Mouse (Mus musculus): ENCODE data around the gene Tent5b. TPM values are rescaled to one million over a fixed set of nuclear protein-coding genes. Genes with fewer than 3 reads are reported as not detected.

Gene Tent5b
- polyA plus RNA-seq, 1 experiment from 2014 or later = 1.5 TPM

GRCm38 (mm10) chr4:133448708-133449388 is 31.1 kb upstream of the Tent5b start:
- Histone ChIP-seq H3K4me2 (replicated peaks) (no peak overlapping the region), H3K9me3 (replicated peaks) (no peaks in the 10 kb centered on the region), H3K27me3 (no peaks in the 10 kb centered on the region), H3K27ac (no peak overlapping the region; the same call in 1 of the 2 replicates), H3K9ac (no peak overlapping the region), H3K4me3 (no peak overlapping the region), H3K36me3 (no peaks in the 10 kb centered on the region), H3K4me1 (peaks cover 7% of the 10 kb centered on the region; the same call in 1 of the 2 replicates)
- WGBS = 74% methylated on average over 8 of the region's 8 CpGs
- ATAC-seq (ENCODE audit: low FRiP score) = no peak

- no peak overlapping the region for H3K4me3 ChIP-seq
- no peak overlapping the region for H3K27ac ChIP-seq
- peaks cover 7% of the 10 kb centered on the region; the same call in 1 of the 2 replicates for H3K4me1 ChIP-seq
- ATAC-seq (ENCODE audit: low FRiP score) = no peak
- no peaks in the 10 kb centered on the region for H3K36me3 ChIP-seq
- no peaks in the 10 kb centered on the region for H3K27me3 ChIP-seq
- peak overlapping the region; percentile 17; the same call in 1 of the 2 replicates for H3K4me2 ChIP-seq (replicated peaks)
- no peak overlapping the region for H3K9ac ChIP-seq
- WGBS = 17% methylated on average over 13 of the region's 13 CpGs
- no peaks in the 10 kb centered on the region for H3K9me3 ChIP-seq (replicated peaks)
Observed at GRCm38 (mm10) chr4:133449726-133450125, 30.2 kb upstream of the Tent5b start.

GRCm38 (mm10) chr4:133451536-133451935 is 28.4 kb upstream of the Tent5b start:
- Histone ChIP-seq H3K9ac (no peak overlapping the region), H3K27ac (no peak overlapping the region), H3K4me2 (replicated peaks) (no peak overlapping the region), H3K27me3 (no peaks in the 10 kb centered on the region), H3K4me1 (peaks cover 8% of the 10 kb centered on the region; the same call in 1 of the 2 replicates), H3K9me3 (replicated peaks) (no peaks in the 10 kb centered on the region), H3K4me3 (no peak overlapping the region), H3K36me3 (no peaks in the 10 kb centered on the region)
- 15% methylated on average over 10 of the region's 10 CpGs for WGBS
- ATAC-seq (ENCODE audit: low FRiP score) = no peak

GRCm38 (mm10) chr4:133452433-133452832 is 27.5 kb upstream of the Tent5b start:
- 81% methylated on average over 7 of the region's 7 CpGs for WGBS

GRCm38 (mm10) chr4:133458044-133458443 is 21.9 kb upstream of the Tent5b start:
- no peaks in the 10 kb centered on the region for H3K9me3 ChIP-seq (replicated peaks)
- 0 out of 2 replicates have a peak overlapping the region, but pooled peaks have one; percentile 14 for H3K9ac ChIP-seq
- 0 out of 2 replicates have a peak, but pooled peaks cover 3% of the 10 kb centered on the region for H3K4me1 ChIP-seq
- H3K36me3 ChIP-seq = no peaks in the 10 kb centered on the region
- WGBS = 70% methylated on average over 3 of the region's 3 CpGs
- no peak overlapping the region for H3K4me2 ChIP-seq (replicated peaks)
- H3K4me3 ChIP-seq = no peak overlapping the region
- no peaks in the 10 kb centered on the region for H3K27me3 ChIP-seq
- H3K27ac ChIP-seq = no peak overlapping the region
- ATAC-seq (ENCODE audit: low FRiP score) = no peak

More at GRCm38 (mm10) chr4:133452433-133452832, 27.5 kb upstream of the Tent5b start:
- H3K4me2 ChIP-seq (replicated peaks) = no peak overlapping the region
- H3K9ac ChIP-seq = no peak overlapping the region
- ATAC-seq (ENCODE audit: low FRiP score) = no peak
- no peaks in the 10 kb centered on the region for H3K27me3 ChIP-seq
- H3K27ac ChIP-seq = no peak overlapping the region
- peaks cover 10% of the 10 kb centered on the region; the same call in 1 of the 2 replicates for H3K4me1 ChIP-seq
- no peaks in the 10 kb centered on the region for H3K36me3 ChIP-seq
- no peak overlapping the region for H3K4me3 ChIP-seq
- H3K9me3 ChIP-seq (replicated peaks) = no peaks in the 10 kb centered on the region

GRCm38 (mm10) chr4:133460006-133460405 is 19.9 kb upstream of the Tent5b start:
- Histone ChIP-seq H3K36me3 (no peaks in the 10 kb centered on the region), H3K27me3 (peaks cover 4% of the 10 kb centered on the region; the same call in 1 of the 2 replicates), H3K9ac (no peak overlapping the region), H3K4me1 (0 out of 2 replicates have a peak, but pooled peaks cover 3% of the 10 kb centered on the region), H3K27ac (no peak overlapping the region), H3K4me2 (replicated peaks) (no peak overlapping the region), H3K4me3 (no peak overlapping the region), H3K9me3 (replicated peaks) (no peaks in the 10 kb centered on the region)
- 86% methylated on average over 1 of the region's 1 CpGs for WGBS
- no peak for ATAC-seq (ENCODE audit: low FRiP score)

- Histone ChIP-seq H3K4me2 (replicated peaks) (no peak overlapping the region), H3K9ac (no peak overlapping the region), H3K36me3 (no peaks in the 10 kb centered on the region), H3K27ac (no peak overlapping the region), H3K9me3 (replicated peaks) (no peaks in the 10 kb centered on the region), H3K4me1 (0 out of 2 replicates have a peak, but pooled peaks cover 3% of the 10 kb centered on the region), H3K27me3 (peaks cover 4% of the 10 kb centered on the region; the same call in 1 of the 2 replicates), H3K4me3 (no peak overlapping the region)
- ATAC-seq (ENCODE audit: low FRiP score) = no peak
- WGBS = 51% methylated on average over 5 of the region's 5 CpGs
Observed at GRCm38 (mm10) chr4:133460796-133461325, 19.1 kb upstream of the Tent5b start.

- no peaks in the 10 kb centered on the region for H3K9me3 ChIP-seq (replicated peaks)
- H3K36me3 ChIP-seq = no peaks in the 10 kb centered on the region
- 0 out of 2 replicates have a peak, but pooled peaks cover 3% of the 10 kb centered on the region for H3K4me1 ChIP-seq
- H3K27ac ChIP-seq = no peak overlapping the region
- ATAC-seq (ENCODE audit: low FRiP score) = no peak
- H3K27me3 ChIP-seq = peaks cover 4% of the 10 kb centered on the region; the same call in 1 of the 2 replicates
- WGBS = 83% methylated on average over 4 of the region's 4 CpGs
- H3K9ac ChIP-seq = no peak overlapping the region
- no peak overlapping the region for H3K4me2 ChIP-seq (replicated peaks)
- no peak overlapping the region for H3K4me3 ChIP-seq
Observed at GRCm38 (mm10) chr4:133461362-133461761, 18.6 kb upstream of the Tent5b start.

GRCm38 (mm10) chr4:133463184-133463583 is 16.7 kb upstream of the Tent5b start:
- WGBS = 67% methylated on average over 6 of the region's 6 CpGs
- peaks cover 5% of the 10 kb centered on the region for H3K4me1 ChIP-seq
- no peak overlapping the region for H3K27ac ChIP-seq
- H3K27me3 ChIP-seq = peaks cover 9% of the 10 kb centered on the region; the same call in 1 of the 2 replicates
- no peak for ATAC-seq (ENCODE audit: low FRiP score)
- no peak overlapping the region for H3K4me3 ChIP-seq
- no peak overlapping the region for H3K4me2 ChIP-seq (replicated peaks)
- H3K36me3 ChIP-seq = no peaks in the 10 kb centered on the region
- no peaks in the 10 kb centered on the region for H3K9me3 ChIP-seq (replicated peaks)
- H3K9ac ChIP-seq = no peak overlapping the region

GRCm38 (mm10) chr4:133468080-133468479 is 11.9 kb upstream of the Tent5b start:
- Histone ChIP-seq H3K4me2 (replicated peaks) (peak overlapping the region; percentile 67), H3K27ac (no peak overlapping the region), H3K36me3 (no peaks in the 10 kb centered on the region), H3K4me1 (peaks cover 9% of the 10 kb centered on the region), H3K4me3 (peak overlapping the region; percentile 37), H3K9me3 (replicated peaks) (peaks cover 4% of the 10 kb centered on the region; the same call in 1 of the 2 replicates), H3K9ac (peak overlapping the region; percentile 60), H3K27me3 (peaks cover 23% of the 10 kb centered on the region)
- ATAC-seq (ENCODE audit: low FRiP score) = no peak
- WGBS = 1% methylated on average over 26 of the region's 27 CpGs

- Histone ChIP-seq H3K4me2 (replicated peaks) (peak overlapping the region; percentile 67; the same call in 1 of the 2 replicates), H3K9ac (no peak overlapping the region), H3K4me3 (no peak overlapping the region), H3K27me3 (peaks cover 23% of the 10 kb centered on the region), H3K27ac (no peak overlapping the region), H3K4me1 (peaks cover 9% of the 10 kb centered on the region), H3K9me3 (replicated peaks) (peaks cover 4% of the 10 kb centered on the region; the same call in 1 of the 2 replicates), H3K36me3 (no peaks in the 10 kb centered on the region)
- no peak for ATAC-seq (ENCODE audit: low FRiP score)
- WGBS = 17% methylated on average over 12 of the region's 12 CpGs
Observed at GRCm38 (mm10) chr4:133469122-133469521, 10.8 kb upstream of the Tent5b start.

GRCm38 (mm10) chr4:133471135-133471821 is 8.7 kb upstream of the Tent5b start:
- no peak overlapping the region for H3K9ac ChIP-seq
- H3K36me3 ChIP-seq = no peaks in the 10 kb centered on the region
- H3K4me1 ChIP-seq = peaks cover 9% of the 10 kb centered on the region
- H3K4me3 ChIP-seq = no peak overlapping the region
- H3K27me3 ChIP-seq = peaks cover 23% of the 10 kb centered on the region
- peaks cover 4% of the 10 kb centered on the region; the same call in 1 of the 2 replicates for H3K9me3 ChIP-seq (replicated peaks)
- ATAC-seq (ENCODE audit: low FRiP score) = no peak
- 80% methylated on average over 7 of the region's 7 CpGs for WGBS
- no peak overlapping the region for H3K27ac ChIP-seq
- H3K4me2 ChIP-seq (replicated peaks) = no peak overlapping the region

Data from hindbrain, embryonic 12.5 days (tissue).